Mouse (Mus musculus): ENCODE results near the gene Astn2.

DNA sequence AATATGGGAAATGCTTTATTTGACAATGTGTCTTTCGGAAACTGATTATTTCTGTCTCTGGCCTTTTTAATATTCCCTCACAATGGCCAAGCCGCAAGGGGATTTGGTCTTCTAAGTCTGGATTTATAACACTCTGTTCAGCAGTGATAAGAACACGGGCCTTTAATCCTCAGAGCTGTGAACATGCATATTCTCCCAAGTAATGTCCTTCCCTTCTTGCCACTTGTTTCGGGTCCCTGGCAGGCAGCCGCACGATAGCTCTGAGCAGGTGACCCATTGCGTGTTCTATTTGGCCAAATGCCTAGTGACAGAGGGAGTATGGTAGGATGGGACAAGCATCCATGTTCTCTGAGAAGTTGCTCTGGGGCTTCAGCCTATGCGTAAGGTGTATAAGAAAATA, 214.8 kb downstream of the Astn2 start:
- TF ChIP-seq CTCF (IDR thresholded peaks at IDR 0.05; ENCODE audit: control insufficient read depth, insufficient read depth, low read length) (no peak), POLR2A (IDR thresholded peaks at IDR 0.05; ENCODE audit: borderline replicate concordance, control insufficient read depth, low read depth, low read length) (no peak)

All from bone marrow, adult 2 months (tissue).